Mouse (Mus musculus): ENCODE results near the gene Fkbp10. TPM values are rescaled to one million over a fixed set of nuclear protein-coding genes. Genes with fewer than 3 reads are reported as not detected.

The Fkbp10 gene
- polyA plus RNA-seq, 1 experiment from 2014 or later = 41.8 TPM

- H3K4me2 ChIP-seq (replicated peaks) = no peak overlapping the region
- 83% methylated on average over 3 of the region's 3 CpGs for WGBS
- no peak overlapping the region for H3K9ac ChIP-seq
- no peak overlapping the region for H3K4me3 ChIP-seq
- no peaks in the 10 kb centered on the region for H3K9me3 ChIP-seq
- no peak for ATAC-seq (ENCODE audit: low FRiP score, low read depth)
- H3K4me1 ChIP-seq = no peaks in the 10 kb centered on the region
- H3K36me3 ChIP-seq = peaks cover 19% of the 10 kb centered on the region
- H3K27ac ChIP-seq = no peak overlapping the region
- no peaks in the 10 kb centered on the region for H3K27me3 ChIP-seq (replicated peaks)
These were observed 11.3 kb downstream of the Fkbp10 start for GRCm38 (mm10) chr11:100426820-100427219.

GRCm38 (mm10) chr11:100428612-100429199 lies 13.2 kb downstream of the Fkbp10 start:
- no peak overlapping the region for H3K27ac ChIP-seq
- peaks cover 26% of the 10 kb centered on the region for H3K36me3 ChIP-seq

DNA sequence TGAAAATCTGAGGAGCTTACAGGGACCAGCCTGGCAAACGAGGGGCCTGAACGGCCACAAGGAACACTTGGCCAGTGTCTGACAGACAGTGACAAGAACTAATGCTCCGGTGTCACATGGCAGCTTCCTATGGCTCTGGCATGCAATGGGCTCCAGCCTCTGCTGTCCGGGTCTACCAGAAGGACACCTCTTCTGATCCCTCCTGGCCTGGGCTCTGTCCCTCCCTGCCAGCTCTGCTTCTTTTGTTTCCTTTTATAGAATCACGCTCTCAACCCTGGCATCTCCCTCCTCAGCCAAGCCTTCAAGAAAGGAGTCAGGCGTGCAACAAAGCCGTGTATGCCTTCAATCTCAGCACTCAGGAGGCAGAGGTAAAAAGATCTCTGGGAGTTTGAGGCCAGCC lies 14.6 kb downstream of the Fkbp10 start:
- H3K4me2 ChIP-seq (replicated peaks) = no peak overlapping the region
- H3K27me3 ChIP-seq (replicated peaks) = no peaks in the 10 kb centered on the region
- no peak for ATAC-seq (ENCODE audit: low FRiP score, low read depth)
- H3K27ac ChIP-seq = no peak overlapping the region
- 88% methylated on average over 7 of the region's 7 CpGs for WGBS
- no peak overlapping the region for H3K9ac ChIP-seq
- no peaks in the 10 kb centered on the region for H3K9me3 ChIP-seq
- H3K4me3 ChIP-seq = no peak overlapping the region
- H3K36me3 ChIP-seq = peaks cover 27% of the 10 kb centered on the region
- no peaks in the 10 kb centered on the region for H3K4me1 ChIP-seq

More at GRCm38 (mm10) chr11:100428612-100429199, 13.2 kb downstream of the Fkbp10 start:
- ATAC-seq (ENCODE audit: low FRiP score, low read depth) = no peak
- H3K4me2 ChIP-seq (replicated peaks) = no peak overlapping the region
- no peaks in the 10 kb centered on the region for H3K27me3 ChIP-seq (replicated peaks)
- no peak overlapping the region for H3K4me3 ChIP-seq
- no peak overlapping the region for H3K9ac ChIP-seq
- WGBS = 85% methylated on average over 9 of the region's 9 CpGs
- no peaks in the 10 kb centered on the region for H3K9me3 ChIP-seq
- no peaks in the 10 kb centered on the region for H3K4me1 ChIP-seq

DNA sequence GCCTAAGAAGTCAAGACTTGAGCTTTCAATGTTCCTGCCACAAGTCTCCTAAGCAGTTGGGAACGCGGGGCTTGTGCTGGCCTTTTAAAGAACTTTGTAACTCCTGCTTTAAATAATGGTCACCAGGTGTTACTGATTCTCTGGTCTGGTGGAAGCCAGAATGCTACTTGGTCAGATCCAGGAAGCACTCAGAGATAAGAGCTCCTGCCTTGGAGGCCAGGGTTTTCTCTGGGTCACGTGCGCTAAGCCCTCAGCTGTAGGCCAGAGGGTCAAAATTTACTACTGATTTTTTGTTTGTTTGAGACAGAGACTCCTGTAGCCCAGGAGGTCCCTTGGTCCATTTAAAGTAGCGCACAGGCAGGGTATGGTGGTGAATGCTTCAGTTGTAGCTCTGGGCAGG lies 16.5 kb downstream of the Fkbp10 start:
- peaks cover 36% of the 10 kb centered on the region for H3K36me3 ChIP-seq
- no peak for ATAC-seq (ENCODE audit: low FRiP score, low read depth)
- H3K4me3 ChIP-seq = no peak overlapping the region
- H3K4me2 ChIP-seq (replicated peaks) = no peak overlapping the region
- no peaks in the 10 kb centered on the region for H3K9me3 ChIP-seq
- no peaks in the 10 kb centered on the region for H3K4me1 ChIP-seq
- no peak overlapping the region for H3K27ac ChIP-seq
- 96% methylated on average over 5 of the region's 5 CpGs for WGBS
- no peaks in the 10 kb centered on the region for H3K27me3 ChIP-seq (replicated peaks)
- no peak overlapping the region for H3K9ac ChIP-seq

DNA sequence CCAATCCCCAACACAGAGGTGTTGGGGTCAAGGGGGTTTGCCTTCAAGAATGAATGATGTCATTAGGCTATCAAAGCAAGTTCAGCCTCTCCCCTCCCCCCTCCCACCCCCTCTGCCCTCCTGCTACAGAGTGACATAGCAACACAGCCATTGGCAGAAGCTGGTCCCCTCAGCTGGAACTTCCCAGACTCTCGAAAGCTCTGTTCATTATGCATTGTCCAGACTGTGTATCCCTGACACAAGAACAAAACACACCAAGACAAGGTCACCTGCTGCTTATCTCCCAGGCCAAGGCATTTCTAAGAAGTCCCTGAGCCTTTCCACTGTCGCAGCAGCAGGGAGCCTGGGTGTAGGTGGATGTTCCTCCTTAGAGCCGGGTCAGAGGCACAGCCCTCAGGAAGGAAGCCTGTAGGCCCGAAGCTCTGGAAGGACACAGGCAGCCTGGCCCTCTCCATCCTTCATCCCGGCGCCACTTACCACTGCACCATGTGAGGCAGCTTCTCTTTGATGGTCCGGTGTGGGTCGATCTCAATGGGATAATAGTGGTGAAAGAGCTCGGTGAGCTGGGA lies 20.3 kb downstream of the Fkbp10 start:
- WGBS = 46% methylated on average over 9 of the region's 9 CpGs

DNA sequence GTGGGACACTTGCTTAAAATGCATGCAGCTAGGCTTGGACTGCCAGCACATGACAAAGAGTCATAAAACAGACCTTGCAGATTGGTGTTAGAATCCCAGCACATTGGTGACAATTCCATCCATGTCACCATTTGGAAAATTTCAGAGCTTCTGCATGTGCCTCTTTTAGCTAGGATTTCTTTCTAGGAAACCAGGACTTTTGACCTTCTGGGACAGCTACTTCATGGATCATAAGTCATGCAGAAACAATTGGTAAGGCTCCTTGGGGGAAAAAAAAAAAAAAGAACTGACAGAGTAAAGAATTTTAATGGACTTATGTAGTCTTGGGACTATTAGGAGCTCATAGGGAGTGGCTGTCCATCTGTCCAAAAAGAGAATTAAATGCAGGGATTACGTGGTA lies 22.4 kb downstream of the Fkbp10 start:
- no peak for ATAC-seq (ENCODE audit: low FRiP score, low read depth)
- Histone ChIP-seq H3K4me2 (replicated peaks) (no peak overlapping the region), H3K9ac (no peak overlapping the region), H3K4me3 (no peak overlapping the region), H3K27ac (no peak overlapping the region), H3K36me3 (peaks cover 24% of the 10 kb centered on the region), H3K9me3 (no peaks in the 10 kb centered on the region), H3K27me3 (replicated peaks) (no peaks in the 10 kb centered on the region), H3K4me1 (peaks cover 12% of the 10 kb centered on the region)
- WGBS = 80% methylated on average over 1 of the region's 1 CpGs

More for the DNA sequence above, 20.3 kb downstream of the Fkbp10 start:
- no peak overlapping the region for H3K9ac ChIP-seq
- no peak overlapping the region for H3K27ac ChIP-seq
- no peaks in the 10 kb centered on the region for H3K27me3 ChIP-seq (replicated peaks)
- H3K9me3 ChIP-seq = no peaks in the 10 kb centered on the region
- no peak overlapping the region for H3K4me2 ChIP-seq (replicated peaks)
- no peak for ATAC-seq (ENCODE audit: low FRiP score, low read depth)
- peaks cover 5% of the 10 kb centered on the region for H3K4me1 ChIP-seq
- peaks cover 28% of the 10 kb centered on the region for H3K36me3 ChIP-seq
- H3K4me3 ChIP-seq = no peak overlapping the region

GRCm38 (mm10) chr11:100440691-100441522 lies 25.4 kb downstream of the Fkbp10 start:
- Histone ChIP-seq H3K9ac (peak overlapping the region; percentile 92), H3K36me3 (peaks cover 8% of the 10 kb centered on the region), H3K4me3 (peak overlapping the region; percentile 72), H3K4me1 (peaks cover 12% of the 10 kb centered on the region), H3K27ac (no peak overlapping the region), H3K9me3 (no peaks in the 10 kb centered on the region), H3K4me2 (replicated peaks) (peak overlapping the region; percentile 81), H3K27me3 (replicated peaks) (no peaks in the 10 kb centered on the region)
- ATAC-seq (ENCODE audit: low FRiP score, low read depth) = peak; percentile 93
- under 1% methylated on average over 52 of the region's 52 CpGs for WGBS

DNA sequence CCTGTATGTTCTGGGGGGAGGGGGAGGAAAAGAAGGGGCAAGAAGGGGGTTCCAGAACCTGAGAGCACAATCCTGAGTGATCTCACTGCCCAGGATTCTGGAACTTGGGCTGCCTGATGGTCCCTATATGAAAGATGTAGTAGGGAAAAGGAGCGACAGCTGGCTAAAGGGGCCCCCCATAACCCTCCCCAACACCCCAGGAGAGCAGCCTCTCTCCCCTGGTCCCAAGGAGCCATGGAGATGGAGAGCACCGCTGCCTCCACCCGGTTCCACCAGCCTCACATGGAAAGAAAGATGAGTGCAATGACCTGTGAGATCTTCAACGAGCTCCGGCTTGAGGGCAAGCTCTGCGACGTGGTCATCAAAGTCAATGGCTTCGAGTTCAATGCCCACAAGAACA lies 26.3 kb downstream of the Fkbp10 start, which contains the start of the genes Nt5c3b and Klhl10:
Gene Nt5c3b (minus strand): TSS at position 12 of the 400 bp plus-strand sequence.
Gene Klhl10 (plus strand): TSS at position 121 of the 400 bp plus-strand sequence.
- H3K9me3 ChIP-seq = no peaks in the 10 kb centered on the region

DNA sequence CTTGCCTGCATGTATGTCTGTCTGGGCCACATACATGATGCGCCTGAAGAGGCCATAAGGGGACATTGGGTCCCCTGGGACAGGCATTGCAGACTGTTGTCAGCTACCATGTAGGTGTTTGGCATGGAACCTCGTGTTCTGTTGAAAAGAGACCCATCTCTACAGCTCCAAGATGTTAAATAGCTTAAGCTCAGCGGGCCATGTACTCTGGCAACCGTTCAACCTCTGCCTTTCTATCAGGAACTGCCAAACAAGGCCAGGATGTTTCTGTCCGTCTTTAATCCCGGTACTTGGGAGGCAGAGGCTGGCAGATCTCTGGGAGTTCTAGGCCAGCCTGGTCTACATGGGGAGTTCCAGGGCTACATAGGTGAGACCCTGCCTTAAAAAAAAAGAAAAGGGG lies 27.1 kb downstream of the Fkbp10 start:
- no peak for ATAC-seq (ENCODE audit: low FRiP score, low read depth)
- no peaks in the 10 kb centered on the region for H3K9me3 ChIP-seq
- H3K36me3 ChIP-seq = peaks cover under 1% of the 10 kb centered on the region; the same call in 1 of the 2 replicates
- H3K27ac ChIP-seq = no peak overlapping the region
- H3K9ac ChIP-seq = no peak overlapping the region
- H3K27me3 ChIP-seq (replicated peaks) = no peaks in the 10 kb centered on the region
- peaks cover 12% of the 10 kb centered on the region for H3K4me1 ChIP-seq
- H3K4me3 ChIP-seq = no peak overlapping the region
- no peak overlapping the region for H3K4me2 ChIP-seq (replicated peaks)
- WGBS = 87% methylated on average over 6 of the region's 6 CpGs

More for the DNA sequence above, 26.3 kb downstream of the Fkbp10 start, which contains the start of the genes Nt5c3b and Klhl10:
- no peak for ATAC-seq (ENCODE audit: low FRiP score, low read depth)
- Histone ChIP-seq H3K4me2 (replicated peaks) (peak within 1 kb of the TSS; percentile 81), H3K4me3 (peak within 1 kb of the TSS; percentile 72), H3K9ac (peak within 1 kb of the TSS; percentile 92), H3K27me3 (replicated peaks) (no peaks in the 10 kb centered on the region), H3K36me3 (peaks cover 6% of the 10 kb centered on the region), H3K4me1 (peaks cover 12% of the 10 kb centered on the region), H3K27ac (no peak within 1 kb of the TSS)
- 89% methylated on average over 8 of the region's 8 CpGs for WGBS

GRCm38 (mm10) chr11:100457247-100457646 lies 41.8 kb downstream of the Fkbp10 start:
- Histone ChIP-seq H3K27me3 (replicated peaks) (no peaks in the 10 kb centered on the region), H3K27ac (no peak overlapping the region), H3K4me1 (no peaks in the 10 kb centered on the region), H3K4me2 (replicated peaks) (no peak overlapping the region), H3K36me3 (peaks cover 40% of the 10 kb centered on the region), H3K4me3 (no peak overlapping the region), H3K9me3 (0 out of 2 replicates have a peak, but pooled peaks cover 8% of the 10 kb centered on the region), H3K9ac (no peak overlapping the region)
- WGBS = 90% methylated on average over 4 of the region's 4 CpGs
- ATAC-seq (ENCODE audit: low FRiP score, low read depth) = no peak

GRCm38 (mm10) chr11:100457711-100458110 lies 42.2 kb downstream of the Fkbp10 start:
- Histone ChIP-seq H3K27me3 (replicated peaks) (no peaks in the 10 kb centered on the region), H3K4me3 (no peak overlapping the region), H3K4me1 (no peaks in the 10 kb centered on the region), H3K4me2 (replicated peaks) (no peak overlapping the region), H3K27ac (no peak overlapping the region), H3K36me3 (peaks cover 42% of the 10 kb centered on the region), H3K9ac (no peak overlapping the region), H3K9me3 (0 out of 2 replicates have a peak, but pooled peaks cover 4% of the 10 kb centered on the region)
- ATAC-seq (ENCODE audit: low FRiP score, low read depth) = no peak
- 94% methylated on average over 5 of the region's 5 CpGs for WGBS

DNA sequence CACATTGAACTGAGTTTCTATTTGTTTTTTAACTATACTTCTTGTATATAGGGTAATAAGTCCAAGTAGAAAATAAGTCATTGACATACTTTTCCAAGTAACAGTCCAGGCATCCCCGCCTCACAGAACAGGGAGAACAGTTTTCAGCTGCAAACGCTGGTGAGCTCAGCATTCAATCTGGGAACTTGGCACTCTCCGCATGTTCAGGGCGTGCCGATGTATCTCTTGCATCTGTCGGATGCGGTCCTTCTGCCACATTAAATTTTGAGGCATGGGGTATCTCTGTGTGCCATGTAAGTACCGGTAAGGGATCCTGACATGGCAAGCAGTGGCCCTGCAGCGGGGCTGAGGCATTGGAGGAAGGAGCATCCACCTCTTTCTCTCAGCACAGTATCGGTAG lies 47.2 kb downstream of the Fkbp10 start:
- no peaks in the 10 kb centered on the region for H3K4me1 ChIP-seq
- no peak overlapping the region for H3K4me2 ChIP-seq (replicated peaks)
- WGBS = 95% methylated on average over 10 of the region's 10 CpGs
- no peak overlapping the region for H3K27ac ChIP-seq
- peaks cover 43% of the 10 kb centered on the region for H3K36me3 ChIP-seq
- H3K27me3 ChIP-seq (replicated peaks) = no peaks in the 10 kb centered on the region
- ATAC-seq (ENCODE audit: low FRiP score, low read depth) = no peak
- H3K9me3 ChIP-seq = no peaks in the 10 kb centered on the region
- no peak overlapping the region for H3K4me3 ChIP-seq
- no peak overlapping the region for H3K9ac ChIP-seq

All from neural tube, embryonic 12.5 days (tissue).